Mouse (Mus musculus) heart, embryonic 16.5 days (tissue): ENCODE data around the gene Sult2a6. TPM values are rescaled to one million over a fixed set of nuclear protein-coding genes. Genes with fewer than 3 reads are reported as not detected.

Source experiments
- ATAC-seq: fragments of 200-750 bp; cut with Nextera tagmentation; replicated peaks from 2 replicates; pipeline ENCODE4 v1.8.0; 2017; ENCODE audit warnings: moderate number of reproducible peaks; ENCODE audit not compliant: insufficient read depth, low FRiP score; ENCODE audit errors: extremely low read depth
- H3K27ac ChIP-seq: fragments of 300-500 bp; sonication (generic); 2 replicates; pipeline ENCODE4 v1.5.1; 2014; ENCODE audit warnings: mild to moderate bottlenecking, low read length, control low read depth, moderate library complexity
- H3K27me3 ChIP-seq: fragments of 300-500 bp; sonication (generic); 2 replicates; pipeline ENCODE4 v1.6.1; 2014; ENCODE audit warnings: low read length, mixed read lengths; ENCODE audit not compliant: control insufficient read depth, insufficient read depth
- H3K36me3 ChIP-seq: fragments of 300-500 bp; sonication (generic); 2 replicates; pipeline ENCODE4 v1.6.1; 2014; ENCODE audit not compliant: control insufficient read depth, insufficient read depth
- H3K4me1 ChIP-seq: fragments of 300-500 bp; sonication (generic); 2 replicates; pipeline ENCODE4 v1.6.1; 2014; ENCODE audit warnings: low read length, mixed read lengths; ENCODE audit not compliant: control insufficient read depth, insufficient read depth
- H3K4me2 ChIP-seq: fragments of 300-500 bp; sonication (generic); 2 replicates; pipeline ENCODE4 v1.6.1; 2014; ENCODE audit warnings: low read depth, mild to moderate bottlenecking, control low read depth, low read length
- H3K4me3 ChIP-seq: fragments of 300-500 bp; sonication (generic); 2 replicates; pipeline ENCODE4 v1.5.1; 2014; ENCODE audit warnings: mild to moderate bottlenecking, control low read depth, low read length
- H3K9ac ChIP-seq: fragments of 300-500 bp; sonication (generic); 2 replicates; pipeline ENCODE4 v1.6.1; 2014; ENCODE audit warnings: low read length, control low read depth
- H3K9me3 ChIP-seq: fragments of 300-500 bp; sonication (generic); replicated peaks from 2 replicates; pipeline ENCODE4 v1.6.1; 2016; ENCODE audit warnings: low read length; ENCODE audit not compliant: control insufficient read depth
- WGBS: fragments of 180-500 bp; shearing (Covaris S2); extraction: QIAGEN DNeasy Blood & Tissue Kit; methylation state at CpG from one replicate; pipeline ENCODE4 v1.1.7; 2014; 5-methylcytosine and 5-hydroxymethylcytosine counted together
- polyA plus RNA-seq: library from polyadenylated mRNA; unstranded; fragments of >200 nt; fragmentation: Nextera tagmentation; extraction: Ambion mirVana; gene quantifications from 2 replicates; pipeline ENCODE4 v1.2.1, GENCODE M21; 2015

Sult2a6 gene
- polyA plus RNA-seq, result not detected in 2 replicates

DNA sequence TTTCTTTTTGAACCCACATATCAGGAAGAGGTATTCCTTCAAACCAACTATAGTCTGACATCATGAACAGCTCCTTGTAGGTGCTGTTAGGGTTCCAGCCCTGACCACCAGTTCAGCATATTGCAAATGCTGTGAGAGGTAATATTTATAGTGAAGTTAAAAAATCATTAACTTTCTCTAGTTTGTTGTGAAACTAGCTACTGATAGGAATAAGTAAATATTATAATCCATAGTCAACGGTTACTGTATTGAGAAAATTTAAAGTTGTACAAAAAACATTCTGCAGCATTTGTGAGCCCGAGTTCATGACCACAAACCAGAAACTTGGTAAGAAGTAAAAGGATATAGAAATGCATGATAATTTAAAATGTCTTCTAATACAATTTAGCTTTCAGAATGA, at the start of gene Sult2a6:
Gene Sult2a6 (minus strand): TSS at position 101 of the 400 bp plus-strand sequence.
- Histone ChIP-seq H3K27ac (no peak within 1 kb of the TSS), H3K9me3 (peaks cover 2% of the 10 kb centered on the region; the same call in 1 of the 2 replicates), H3K4me2 (no peak within 1 kb of the TSS), H3K4me3 (no peak within 1 kb of the TSS), H3K9ac (no peak within 1 kb of the TSS), H3K27me3 (no peaks in the 10 kb centered on the region), H3K4me1 (no peaks in the 10 kb centered on the region), H3K36me3 (no peaks in the 10 kb centered on the region)
- 63% methylated on average over 2 of the region's 2 CpGs for WGBS
- no peak for ATAC-seq

DNA sequence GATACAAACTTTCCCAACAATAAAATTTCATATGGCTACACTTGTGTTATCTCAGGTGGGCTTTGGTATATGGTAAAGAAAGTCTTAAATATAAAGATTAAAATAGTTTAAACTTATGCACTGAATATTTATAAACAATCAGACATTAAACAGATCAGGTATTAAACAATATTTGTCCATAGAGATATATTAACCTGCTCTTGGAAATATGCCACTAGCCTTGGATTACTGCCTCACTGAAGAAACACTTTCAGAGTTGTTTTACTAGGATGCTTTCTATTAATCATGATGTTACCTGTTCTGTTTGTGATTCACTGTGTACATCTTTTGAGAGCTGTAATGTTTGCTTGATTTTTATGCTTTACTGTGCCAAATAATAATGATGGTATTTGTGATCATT, 39.4 kb downstream of the Sult2a6 start:
- H3K9ac ChIP-seq, result no peak overlapping the region
- H3K27ac ChIP-seq, result no peak overlapping the region
- H3K36me3 ChIP-seq, result no peaks in the 10 kb centered on the region
- no peaks in the 10 kb centered on the region for H3K4me1 ChIP-seq
- H3K9me3 ChIP-seq, result peaks cover 3% of the 10 kb centered on the region
- ATAC-seq, result no peak
- no peaks in the 10 kb centered on the region for H3K27me3 ChIP-seq
- H3K4me2 ChIP-seq, result no peak overlapping the region
- H3K4me3 ChIP-seq, result no peak overlapping the region

DNA sequence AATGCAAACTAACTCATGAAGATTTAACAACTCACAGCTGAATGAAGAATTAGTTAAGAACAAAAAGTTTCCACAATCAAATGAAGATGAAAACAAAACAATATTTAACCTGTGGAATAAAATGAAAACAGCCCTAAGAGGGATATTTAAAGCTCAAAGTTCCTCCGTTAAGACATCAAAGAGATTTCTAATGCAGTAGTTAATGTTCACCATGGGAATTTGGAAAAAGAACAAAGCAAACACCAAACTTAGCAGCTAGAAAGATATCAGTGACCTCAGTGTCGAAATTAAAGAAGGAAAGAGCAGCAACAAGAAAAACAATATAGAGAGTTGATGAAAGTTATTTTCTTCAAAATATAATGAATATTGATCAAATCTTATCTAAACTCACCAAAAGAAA, 51.3 kb downstream of the Sult2a6 start:
- H3K9me3 ChIP-seq, result peaks cover 3% of the 10 kb centered on the region; the same call in 1 of the 2 replicates
- no peaks in the 10 kb centered on the region for H3K4me1 ChIP-seq
- no peak overlapping the region for H3K4me2 ChIP-seq
- no peaks in the 10 kb centered on the region for H3K27me3 ChIP-seq
- WGBS, result 60% methylated on average over 2 of the region's 2 CpGs
- H3K27ac ChIP-seq, result no peak overlapping the region
- no peak overlapping the region for H3K9ac ChIP-seq
- H3K36me3 ChIP-seq, result no peaks in the 10 kb centered on the region
- no peak for ATAC-seq
- no peak overlapping the region for H3K4me3 ChIP-seq

DNA sequence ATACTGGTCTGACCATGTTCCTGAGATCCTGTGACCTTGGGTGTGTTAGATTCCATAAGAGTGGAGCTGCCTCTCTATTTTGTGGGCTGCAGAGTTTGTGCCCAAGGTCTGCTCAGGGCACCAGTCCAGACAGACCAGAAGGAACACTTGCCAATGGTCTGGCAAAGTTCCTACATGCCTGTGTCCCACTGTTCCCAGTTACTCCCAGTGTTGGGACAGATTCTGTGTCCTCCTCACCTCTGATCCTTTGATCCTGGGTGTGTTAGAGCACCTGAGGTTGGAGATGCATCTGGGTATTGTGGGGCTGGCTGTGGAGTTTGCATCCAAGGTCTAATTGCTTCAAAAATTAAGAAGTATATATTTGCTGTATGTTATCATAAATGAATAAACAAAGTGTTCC, 52.2 kb downstream of the Sult2a6 start:
- Histone ChIP-seq H3K36me3 (no peaks in the 10 kb centered on the region), H3K4me1 (no peaks in the 10 kb centered on the region), H3K4me2 (no peak overlapping the region), H3K27me3 (no peaks in the 10 kb centered on the region), H3K9me3 (peaks cover 1% of the 10 kb centered on the region; the same call in 1 of the 2 replicates), H3K9ac (no peak overlapping the region), H3K27ac (no peak overlapping the region), H3K4me3 (no peak overlapping the region)
- no peak for ATAC-seq

Other genes with a start within 250 kb of the Sult2a6 start
- not detected in 2 replicates for gene Sult2a3, start 131.8 kb downstream of the Sult2a6 start, polyA plus RNA-seq
- not detected in 2 replicates for gene Obox8, start 78.7 kb upstream of the Sult2a6 start, polyA plus RNA-seq
- gene Sult2a8, start 191.9 kb upstream of the Sult2a6 start, polyA plus RNA-seq, result not detected in 2 replicates
- not detected in 2 replicates for gene Sult2a7, start 239.4 kb upstream of the Sult2a6 start, polyA plus RNA-seq